Mouse (Mus musculus): ENCODE measurements around the gene Plxnb2. TPM values are rescaled to one million over a fixed set of nuclear protein-coding genes. Genes with fewer than 3 reads are reported as not detected.

Plxnb2 gene
- polyA plus RNA-seq, 1 experiment: 1.1 TPM

GRCm38 (mm10) chr15:89168922-89169321, 11.7 kb downstream of the Plxnb2 start:
- Histone ChIP-seq H3K27me3 (ENCODE audit: control insufficient read depth) (peaks cover 28% of the 10 kb centered on the region), H3K4me3 (replicated peaks) (no peak overlapping the region), H3K9me3 (ENCODE audit: control insufficient read depth, low read length) (no peaks in the 10 kb centered on the region; the same call in 1 of the 2 replicates), H3K36me3 (ENCODE audit: control insufficient read depth) (peaks cover 29% of the 10 kb centered on the region), H3K4me1 (ENCODE audit: control insufficient read depth) (peaks cover 14% of the 10 kb centered on the region)
- no peak for TF ChIP-seq TAL1 (IDR thresholded peaks at IDR 0.05; ENCODE audit: low read length)
- TF ChIP-seq GATA1 (IDR thresholded peaks at IDR 0.05; ENCODE audit: low read length): no peak

GRCm38 (mm10) chr15:89165478-89165877, 15.1 kb downstream of the Plxnb2 start:
- Histone ChIP-seq H3K36me3 (ENCODE audit: control insufficient read depth) (peaks cover 42% of the 10 kb centered on the region), H3K4me1 (ENCODE audit: control insufficient read depth) (peaks cover 2% of the 10 kb centered on the region; the same call in 1 of the 2 replicates), H3K27me3 (ENCODE audit: control insufficient read depth) (no peaks in the 10 kb centered on the region), H3K9me3 (ENCODE audit: control insufficient read depth, low read length) (no peaks in the 10 kb centered on the region; the same call in 1 of the 2 replicates), H3K4me3 (replicated peaks) (no peak overlapping the region)
- TF ChIP-seq TAL1 (IDR thresholded peaks at IDR 0.05; ENCODE audit: low read length): no peak
- TF ChIP-seq GATA1 (IDR thresholded peaks at IDR 0.05; ENCODE audit: low read length): no peak

GRCm38 (mm10) chr15:89161397-89161796, 19.2 kb downstream of the Plxnb2 start:
- H3K4me3 ChIP-seq (replicated peaks): no peak overlapping the region
- H3K4me1 ChIP-seq (ENCODE audit: control insufficient read depth): no peaks in the 10 kb centered on the region
- H3K27me3 ChIP-seq (ENCODE audit: control insufficient read depth): no peaks in the 10 kb centered on the region
- peaks cover 67% of the 10 kb centered on the region for H3K36me3 ChIP-seq (ENCODE audit: control insufficient read depth)
- H3K9me3 ChIP-seq (ENCODE audit: control insufficient read depth, low read length): no peaks in the 10 kb centered on the region; the same call in 1 of the 2 replicates
- TF ChIP-seq GATA1 (IDR thresholded peaks at IDR 0.05; ENCODE audit: low read length): no peak
- TF ChIP-seq TAL1 (IDR thresholded peaks at IDR 0.05; ENCODE audit: low read length): no peak

GRCm38 (mm10) chr15:89158516-89158915, 22.1 kb downstream of the Plxnb2 start:
- H3K9me3 ChIP-seq (ENCODE audit: control insufficient read depth, low read length): no peaks in the 10 kb centered on the region; the same call in 1 of the 2 replicates
- no peaks in the 10 kb centered on the region for H3K4me1 ChIP-seq (ENCODE audit: control insufficient read depth)
- TF ChIP-seq GATA1 (IDR thresholded peaks at IDR 0.05; ENCODE audit: low read length): no peak
- no peak for TF ChIP-seq TAL1 (IDR thresholded peaks at IDR 0.05; ENCODE audit: low read length)
- no peak overlapping the region for H3K4me3 ChIP-seq (replicated peaks)
- H3K27me3 ChIP-seq (ENCODE audit: control insufficient read depth): no peaks in the 10 kb centered on the region
- peaks cover 55% of the 10 kb centered on the region for H3K36me3 ChIP-seq (ENCODE audit: control insufficient read depth)

GRCm38 (mm10) chr15:89157954-89158353, 22.6 kb downstream of the Plxnb2 start:
- H3K4me3 ChIP-seq (replicated peaks): no peak overlapping the region
- no peak for TF ChIP-seq GATA1 (IDR thresholded peaks at IDR 0.05; ENCODE audit: low read length)
- TF ChIP-seq TAL1 (IDR thresholded peaks at IDR 0.05; ENCODE audit: low read length): no peak
- H3K4me1 ChIP-seq (ENCODE audit: control insufficient read depth): no peaks in the 10 kb centered on the region
- no peaks in the 10 kb centered on the region for H3K27me3 ChIP-seq (ENCODE audit: control insufficient read depth)
- no peaks in the 10 kb centered on the region; the same call in 1 of the 2 replicates for H3K9me3 ChIP-seq (ENCODE audit: control insufficient read depth, low read length)
- peaks cover 53% of the 10 kb centered on the region for H3K36me3 ChIP-seq (ENCODE audit: control insufficient read depth)

DNA sequence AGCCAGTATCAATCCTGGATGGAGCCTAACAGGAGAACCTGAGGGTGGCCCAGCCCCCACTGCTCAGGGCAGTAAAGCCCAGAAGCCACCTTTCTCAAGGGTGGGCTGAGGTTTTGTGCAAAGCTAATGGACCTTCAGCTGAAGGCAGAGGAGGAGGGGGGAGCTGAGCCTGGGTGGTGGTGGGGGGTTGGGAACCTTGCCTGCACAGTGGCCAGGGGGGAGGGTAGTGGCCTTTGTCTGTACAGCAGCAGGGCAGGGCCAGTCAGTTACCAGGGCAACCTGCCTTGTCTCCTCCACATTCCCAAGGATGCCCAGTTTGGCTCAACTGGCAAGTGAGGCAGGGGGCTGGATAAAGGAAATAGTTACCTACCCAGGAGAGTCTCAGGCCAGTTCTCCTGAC, 28.3 kb downstream of the Plxnb2 start:
- peaks cover 40% of the 10 kb centered on the region for H3K27me3 ChIP-seq (ENCODE audit: control insufficient read depth)
- TF ChIP-seq TAL1 (IDR thresholded peaks at IDR 0.05; ENCODE audit: low read length): no peak
- H3K4me3 ChIP-seq (replicated peaks): no peak overlapping the region
- H3K4me1 ChIP-seq (ENCODE audit: control insufficient read depth): peaks cover 5% of the 10 kb centered on the region
- H3K9me3 ChIP-seq (ENCODE audit: control insufficient read depth, low read length): peaks cover 3% of the 10 kb centered on the region; the same call in 1 of the 2 replicates
- H3K36me3 ChIP-seq (ENCODE audit: control insufficient read depth): peaks cover 16% of the 10 kb centered on the region

GRCm38 (mm10) chr15:89150041-89150390, 30.6 kb downstream of the Plxnb2 start:
- TF ChIP-seq GATA1 (IDR thresholded peaks at IDR 0.05; ENCODE audit: low read length): no peak
- no peak for TF ChIP-seq TAL1 (IDR thresholded peaks at IDR 0.05; ENCODE audit: low read length)
- H3K4me3 ChIP-seq (replicated peaks): no peak overlapping the region

DNA sequence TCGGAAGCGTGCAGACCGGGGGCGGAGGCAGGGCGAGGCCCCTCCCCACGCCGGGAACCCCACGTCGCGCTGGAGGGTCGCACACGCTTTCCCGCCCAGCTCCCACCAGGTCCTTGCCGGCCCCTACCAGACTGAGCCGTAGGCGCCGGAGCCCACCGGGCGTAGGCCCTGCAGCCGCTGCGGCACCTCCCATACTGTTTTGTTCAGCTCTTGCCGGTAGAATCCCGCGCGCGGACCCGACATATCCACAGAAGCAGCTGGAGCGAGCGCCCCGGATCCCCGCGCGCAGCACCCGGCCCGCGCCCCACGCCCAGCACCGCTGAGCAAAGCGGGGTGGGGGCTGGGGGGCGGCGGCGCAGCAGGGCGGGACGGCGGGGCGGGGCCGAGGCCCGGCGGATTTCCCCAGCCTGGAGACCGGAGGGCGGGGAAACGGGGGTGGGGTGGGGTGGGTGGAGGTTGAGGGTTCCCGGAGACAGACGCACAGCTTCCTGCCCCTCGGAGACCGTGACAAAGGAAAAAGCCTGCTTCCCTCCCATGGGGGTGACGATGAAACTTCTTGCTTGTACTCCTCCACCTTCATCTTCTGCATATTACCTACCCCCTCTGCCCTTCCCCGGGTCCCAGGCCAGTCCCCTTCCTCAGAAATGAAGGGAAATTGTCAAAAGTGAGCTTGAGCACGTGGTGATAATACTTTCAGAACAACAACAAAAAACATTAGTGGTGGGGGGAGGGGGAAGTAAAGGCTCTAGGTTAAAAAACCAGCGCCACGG, 31.1 kb downstream of the Plxnb2 start, which contains the start of gene Mapk11:
Gene Mapk11 (minus strand): TSS at position 358 of the 770 bp plus-strand sequence.
- TF ChIP-seq TAL1 (IDR thresholded peaks at IDR 0.05; ENCODE audit: low read length) (no peak), GATA1 (IDR thresholded peaks at IDR 0.05; ENCODE audit: low read length) (no peak)
- peaks cover 11% of the 10 kb centered on the region for H3K4me1 ChIP-seq (ENCODE audit: control insufficient read depth)
- peaks cover 68% of the 10 kb centered on the region for H3K27me3 ChIP-seq (ENCODE audit: control insufficient read depth)

More at GRCm38 (mm10) chr15:89150041-89150390, 30.6 kb downstream of the Plxnb2 start:
- H3K4me1 ChIP-seq (ENCODE audit: control insufficient read depth): peaks cover 11% of the 10 kb centered on the region
- H3K36me3 ChIP-seq (ENCODE audit: control insufficient read depth): no peaks in the 10 kb centered on the region; the same call in 1 of the 2 replicates
- peaks cover 3% of the 10 kb centered on the region; the same call in 1 of the 2 replicates for H3K9me3 ChIP-seq (ENCODE audit: control insufficient read depth, low read length)
- peaks cover 63% of the 10 kb centered on the region for H3K27me3 ChIP-seq (ENCODE audit: control insufficient read depth)

DNA sequence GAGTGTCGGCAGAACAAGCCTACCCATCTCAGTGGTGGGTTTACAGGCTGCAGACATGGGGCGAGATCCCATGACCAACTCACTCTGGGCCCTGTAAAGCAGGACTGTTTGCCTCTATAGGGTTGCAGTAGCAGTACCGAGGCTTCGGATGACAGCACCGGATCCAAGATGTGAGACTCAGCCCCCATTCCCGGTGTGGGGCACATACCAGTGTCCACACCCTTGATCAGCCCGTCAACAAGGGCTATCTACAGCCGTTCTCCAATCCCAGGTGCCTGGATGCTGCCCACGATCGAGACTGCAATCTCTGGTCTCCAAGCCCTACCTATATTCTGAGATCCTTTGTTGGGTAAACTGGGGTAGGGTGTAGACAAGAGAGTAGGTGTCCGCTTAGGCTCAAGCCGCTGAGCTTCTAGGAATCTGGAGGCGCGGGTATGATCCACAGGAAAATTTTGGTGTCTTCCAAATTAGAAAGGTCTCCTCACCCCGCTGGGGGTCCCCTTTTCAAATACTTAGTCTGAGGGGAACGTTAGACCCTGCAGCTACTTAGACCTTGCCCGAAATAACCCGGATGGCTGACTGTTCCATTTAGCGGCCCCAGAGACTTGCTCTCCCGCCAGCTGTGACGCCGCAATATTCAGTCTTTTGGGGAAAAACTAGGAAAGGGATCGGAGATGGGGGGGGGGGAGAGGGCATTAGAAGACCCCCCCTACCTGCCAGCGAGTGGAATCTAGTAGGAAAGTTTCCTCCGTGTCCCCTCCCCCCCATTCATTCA, 31.9 kb downstream of the Plxnb2 start:
- H3K4me1 ChIP-seq (ENCODE audit: control insufficient read depth): peaks cover 11% of the 10 kb centered on the region
- H3K9me3 ChIP-seq (ENCODE audit: control insufficient read depth, low read length): peaks cover 3% of the 10 kb centered on the region; the same call in 1 of the 2 replicates
- H3K4me3 ChIP-seq (replicated peaks): peak overlapping the region; percentile 36
- no peaks in the 10 kb centered on the region for H3K36me3 ChIP-seq (ENCODE audit: control insufficient read depth)
- TF ChIP-seq TAL1 (IDR thresholded peaks at IDR 0.05; ENCODE audit: low read length) (no peak), GATA1 (IDR thresholded peaks at IDR 0.05; ENCODE audit: low read length) (no peak)
- peaks cover 74% of the 10 kb centered on the region for H3K27me3 ChIP-seq (ENCODE audit: control insufficient read depth)

More for the DNA sequence above, 31.1 kb downstream of the Plxnb2 start, which contains the start of gene Mapk11:
- Histone ChIP-seq H3K36me3 (ENCODE audit: control insufficient read depth) (no peaks in the 10 kb centered on the region; the same call in 1 of the 2 replicates), H3K9me3 (ENCODE audit: control insufficient read depth, low read length) (peaks cover 3% of the 10 kb centered on the region; the same call in 1 of the 2 replicates), H3K4me3 (replicated peaks) (peak within 1 kb of the TSS; percentile 36)

Data from erythroblast, embryonic 14.5 days (primary cell).